Mouse (Mus musculus): ENCODE measurements around the gene Rasgef1c.

DNA sequence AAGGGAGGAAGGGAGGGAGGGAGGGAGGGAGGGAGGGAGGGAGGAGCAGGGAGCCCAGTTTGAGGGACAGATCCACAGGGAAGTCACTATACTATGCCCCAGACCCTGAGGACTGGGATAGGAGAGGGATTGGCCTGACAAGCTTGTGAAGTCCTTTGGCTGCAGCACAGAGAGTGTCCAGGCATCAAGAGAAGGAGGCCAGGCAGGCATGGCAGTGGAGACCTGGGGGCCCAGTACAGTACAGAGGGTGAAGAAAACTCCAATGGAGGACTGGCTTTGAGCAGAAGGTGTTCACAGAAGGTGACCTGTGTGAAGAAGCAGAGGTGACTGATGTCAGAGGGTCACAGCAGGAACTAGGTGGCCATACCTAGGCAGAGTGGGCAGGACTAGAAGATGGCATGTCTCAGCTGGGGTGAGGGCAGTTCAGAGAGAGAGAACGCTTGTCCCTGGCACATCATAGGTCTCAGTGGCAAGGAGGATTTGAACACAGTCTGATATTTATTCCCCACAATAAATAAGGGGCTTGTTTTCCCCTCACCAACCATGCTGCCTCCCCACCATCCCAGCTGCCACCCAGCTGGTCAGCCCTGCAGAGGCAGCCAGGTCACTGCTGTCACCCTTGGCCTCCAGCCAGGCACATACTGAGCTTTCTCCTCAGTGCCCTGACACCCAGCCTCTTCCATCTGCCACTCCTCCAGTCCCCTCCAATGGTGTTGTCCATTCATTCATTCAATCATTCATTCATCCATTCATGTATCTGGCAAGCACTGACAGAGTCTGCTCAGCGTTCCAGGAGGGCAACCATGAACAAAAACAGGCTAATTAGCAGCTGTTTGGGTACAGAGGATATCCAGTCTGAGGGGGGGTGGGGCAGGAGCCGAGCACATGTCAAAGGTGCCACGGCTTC lies 36.9 kb downstream of the Rasgef1c start:
- no peak for TF ChIP-seq CTCF (IDR thresholded peaks at IDR 0.05; ENCODE audit: borderline replicate concordance, extremely low read depth, insufficient read depth, insufficient read length)
- TF ChIP-seq POLR2A (IDR thresholded peaks at IDR 0.05; ENCODE audit: borderline replicate concordance, extremely low read depth, insufficient read depth, insufficient read length, poor library complexity, severe bottlenecking), result no peak

Data from brain, embryonic 14.5 days (tissue).